Mouse (Mus musculus) kidney, embryonic 14.5 days (tissue): Measurements from ENCODE around the gene Pafah1b2. TPM values are rescaled to one million over a fixed set of nuclear protein-coding genes. Genes with fewer than 3 reads are reported as not detected.

Experiments
- ATAC-seq: fragments of 200-750 bp; cut with Nextera tagmentation; 2 replicates; pipeline ENCODE4 v1.8.0; 2017; ENCODE audit warnings: moderate number of reproducible peaks, mild to moderate bottlenecking, moderate TSS enrichment, moderate library complexity; ENCODE audit not compliant: low FRiP score, low TSS enrichment
- H3K27ac ChIP-seq: fragments of 300-500 bp; sonication (generic); 2 replicates; pipeline ENCODE4 v1.5.1; 2014; ENCODE audit warnings: low read depth, mild to moderate bottlenecking, low read length, moderate library complexity, mixed read lengths
- H3K27me3 ChIP-seq: fragments of 300-500 bp; sonication (generic); 2 replicates; pipeline ENCODE4 v1.6.1; 2014; ENCODE audit warnings: mild to moderate bottlenecking, low read length; ENCODE audit not compliant: control insufficient read depth, insufficient read depth
- H3K36me3 ChIP-seq: fragments of 300-500 bp; sonication (generic); 2 replicates; pipeline ENCODE4 v1.6.1; 2014; ENCODE audit warnings: low read length, mixed read lengths; ENCODE audit not compliant: control insufficient read depth, insufficient read depth
- H3K4me1 ChIP-seq: fragments of 300-500 bp; sonication (generic); 2 replicates; pipeline ENCODE4 v1.6.1; 2014; ENCODE audit warnings: low read length, mixed read lengths; ENCODE audit not compliant: control insufficient read depth, insufficient read depth
- H3K4me2 ChIP-seq: fragments of 300-500 bp; sonication (generic); replicated peaks from 2 replicates; pipeline ENCODE4 v1.6.1; 2014; ENCODE audit warnings: low read depth, mild to moderate bottlenecking, low read length
- H3K4me3 ChIP-seq: fragments of 300-500 bp; sonication (generic); 2 replicates; pipeline ENCODE4 v1.5.1; 2014; ENCODE audit warnings: mild to moderate bottlenecking, low read length
- H3K9ac ChIP-seq: fragments of 300-500 bp; sonication (generic); 2 replicates; pipeline ENCODE4 v1.6.1; 2014; ENCODE audit warnings: low read depth, mild to moderate bottlenecking, low read length, moderate library complexity
- H3K9me3 ChIP-seq: fragments of 300-500 bp; sonication (generic); 2 replicates; pipeline ENCODE4 v1.6.1; 2016; ENCODE audit warnings: low read length; ENCODE audit not compliant: control insufficient read depth
- WGBS: fragments of 180-500 bp; shearing (Covaris S2); extraction: QIAGEN DNeasy Blood & Tissue Kit; methylation state at CpG from one replicate; pipeline ENCODE4 v1.1.7; 2014; 5-methylcytosine and 5-hydroxymethylcytosine counted together
- polyA plus RNA-seq: library from polyadenylated mRNA; unstranded; fragments of >200 nt; fragmentation: Nextera tagmentation; extraction: Ambion mirVana; gene quantifications from 2 replicates; pipeline ENCODE4 v1.2.1, GENCODE M21; 2014

The Pafah1b2 gene
- polyA plus RNA-seq, 1 experiment from 2014 or later = 177 TPM

GRCm38 (mm10) chr9:46030968-46031367, 18.5 kb upstream of the Pafah1b2 start:
- H3K27me3 ChIP-seq = no peaks in the 10 kb centered on the region
- WGBS = 53% methylated on average over 6 of the region's 6 CpGs
- ATAC-seq = no peak
- no peaks in the 10 kb centered on the region for H3K36me3 ChIP-seq
- peaks cover 18% of the 10 kb centered on the region for H3K4me1 ChIP-seq
- H3K4me2 ChIP-seq = no peak overlapping the region
- no peak overlapping the region for H3K9ac ChIP-seq
- no peak overlapping the region for H3K4me3 ChIP-seq
- no peaks in the 10 kb centered on the region for H3K9me3 ChIP-seq
- no peak overlapping the region for H3K27ac ChIP-seq

- WGBS = 84% methylated on average over 5 of the region's 5 CpGs
- Histone ChIP-seq H3K36me3 (no peaks in the 10 kb centered on the region), H3K4me1 (peaks cover 18% of the 10 kb centered on the region)
Observed at GRCm38 (mm10) chr9:46030184-46030583, 17.7 kb upstream of the Pafah1b2 start.

GRCm38 (mm10) chr9:46029534-46029933, 17.0 kb upstream of the Pafah1b2 start:
- ATAC-seq = no peak
- no peak overlapping the region for H3K4me2 ChIP-seq
- no peaks in the 10 kb centered on the region for H3K27me3 ChIP-seq
- H3K27ac ChIP-seq = no peak overlapping the region
- WGBS = 69% methylated on average over 6 of the region's 6 CpGs
- no peak overlapping the region for H3K9ac ChIP-seq
- no peaks in the 10 kb centered on the region for H3K9me3 ChIP-seq
- H3K4me3 ChIP-seq = no peak overlapping the region
- H3K36me3 ChIP-seq = no peaks in the 10 kb centered on the region
- H3K4me1 ChIP-seq = peaks cover 18% of the 10 kb centered on the region

More at GRCm38 (mm10) chr9:46030184-46030583, 17.7 kb upstream of the Pafah1b2 start:
- Histone ChIP-seq H3K4me2 (no peak overlapping the region), H3K27me3 (no peaks in the 10 kb centered on the region), H3K9ac (no peak overlapping the region), H3K9me3 (no peaks in the 10 kb centered on the region), H3K27ac (no peak overlapping the region), H3K4me3 (no peak overlapping the region)
- ATAC-seq = no peak

- no peaks in the 10 kb centered on the region for H3K9me3 ChIP-seq
- H3K27ac ChIP-seq = no peak overlapping the region
- ATAC-seq = no peak
- no peaks in the 10 kb centered on the region for H3K36me3 ChIP-seq
- H3K4me1 ChIP-seq = peaks cover 16% of the 10 kb centered on the region
- no peak overlapping the region for H3K9ac ChIP-seq
- 41% methylated on average over 8 of the region's 8 CpGs for WGBS
- H3K27me3 ChIP-seq = no peaks in the 10 kb centered on the region
- no peak overlapping the region for H3K4me3 ChIP-seq
- no peak overlapping the region for H3K4me2 ChIP-seq
Observed at GRCm38 (mm10) chr9:46027994-46028393, 15.5 kb upstream of the Pafah1b2 start.

DNA sequence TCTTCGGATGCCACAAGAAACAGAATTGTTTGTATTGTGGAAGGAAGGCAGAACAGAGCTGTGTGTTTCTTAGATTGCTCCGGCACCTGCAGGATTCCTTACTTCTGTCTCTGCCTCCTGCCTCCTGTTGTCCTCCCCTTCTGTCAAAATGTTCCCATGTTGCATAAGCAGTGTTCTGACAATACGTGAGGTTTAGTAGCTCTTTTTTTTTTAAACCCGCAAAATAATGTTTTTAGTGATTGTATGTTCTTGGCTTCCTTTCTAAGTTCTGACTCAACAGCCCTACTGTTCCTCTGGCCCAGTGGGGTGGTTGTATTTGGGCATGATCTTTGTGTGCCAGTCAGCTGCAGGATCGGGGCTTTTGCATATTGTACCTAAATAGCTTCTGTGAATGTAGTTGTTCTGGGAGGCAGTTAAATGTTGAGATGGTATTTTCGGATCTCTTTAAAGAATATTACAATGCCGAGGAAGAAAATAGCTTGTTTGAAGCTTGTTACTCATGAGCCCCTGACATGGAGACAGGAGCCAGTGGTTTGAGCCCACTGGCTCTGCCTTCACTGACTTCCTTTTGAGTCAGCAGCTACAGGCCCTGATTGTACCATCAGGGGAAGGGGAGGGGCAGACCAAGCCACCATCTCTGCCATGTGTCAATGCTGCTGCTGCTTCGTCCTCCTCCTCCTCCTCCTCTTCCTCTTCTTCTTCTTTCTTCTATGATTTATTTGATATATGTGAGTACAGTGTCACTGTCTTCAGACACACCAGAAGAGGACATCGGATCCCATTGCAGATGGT, 13.8 kb upstream of the Pafah1b2 start:
- WGBS = 88% methylated on average over 9 of the region's 9 CpGs
- no peak for ATAC-seq
- H3K4me1 ChIP-seq = peaks cover 6% of the 10 kb centered on the region
- no peak overlapping the region for H3K4me2 ChIP-seq
- H3K27me3 ChIP-seq = no peaks in the 10 kb centered on the region
- no peak overlapping the region for H3K9ac ChIP-seq
- H3K27ac ChIP-seq = no peak overlapping the region
- H3K4me3 ChIP-seq = no peak overlapping the region
- no peaks in the 10 kb centered on the region for H3K9me3 ChIP-seq
- H3K36me3 ChIP-seq = no peaks in the 10 kb centered on the region

DNA sequence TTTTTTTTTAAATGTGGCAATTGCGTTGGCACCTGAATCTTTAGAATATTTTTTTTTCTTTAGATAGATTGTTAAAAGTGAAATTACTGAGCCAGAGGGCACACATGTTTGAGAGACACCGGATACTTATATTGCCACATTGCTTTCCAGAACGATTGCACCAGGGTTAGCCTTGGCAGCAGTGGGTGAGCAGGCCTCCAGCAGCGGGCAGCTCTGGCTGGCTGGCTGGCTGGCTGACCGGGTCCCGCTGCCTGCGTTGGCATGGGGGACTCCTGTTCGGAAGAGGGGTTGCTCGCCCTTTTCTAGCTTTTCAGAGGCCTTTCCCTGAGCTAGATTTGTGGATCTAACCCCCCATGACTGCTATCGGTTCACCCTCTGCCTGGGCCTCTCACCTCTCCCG, 11.1 kb upstream of the Pafah1b2 start:
- no peaks in the 10 kb centered on the region for H3K36me3 ChIP-seq
- H3K27me3 ChIP-seq = no peaks in the 10 kb centered on the region
- 0 out of 2 replicates have a peak, but pooled peaks cover 4% of the 10 kb centered on the region for H3K4me1 ChIP-seq
- WGBS = 91% methylated on average over 11 of the region's 11 CpGs
- H3K4me2 ChIP-seq = no peak overlapping the region
- no peak overlapping the region for H3K27ac ChIP-seq
- H3K9ac ChIP-seq = no peak overlapping the region
- no peaks in the 10 kb centered on the region for H3K9me3 ChIP-seq
- no peak for ATAC-seq
- H3K4me3 ChIP-seq = no peak overlapping the region

DNA sequence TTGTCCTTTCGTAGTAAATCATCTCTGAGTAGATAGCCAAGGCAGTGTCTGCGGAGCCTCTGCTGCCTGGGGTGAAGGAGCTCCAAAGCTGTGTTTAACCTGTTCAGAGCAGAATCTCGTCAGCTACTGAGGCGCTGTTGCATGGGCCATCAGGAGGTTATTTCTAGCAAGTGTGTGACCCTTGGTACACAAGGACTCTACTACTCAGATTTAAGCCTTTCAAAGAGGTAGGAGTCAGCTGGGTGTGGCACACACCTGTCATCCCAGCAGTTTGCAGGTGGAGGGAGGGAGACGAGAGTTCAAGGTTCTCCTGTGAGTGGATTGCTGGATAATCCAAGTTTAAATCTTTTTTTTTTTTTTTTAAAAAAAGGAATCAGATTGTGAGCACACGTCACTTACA, 7.5 kb upstream of the Pafah1b2 start:
- Histone ChIP-seq H3K9me3 (no peaks in the 10 kb centered on the region), H3K4me2 (no peak overlapping the region), H3K4me3 (no peak overlapping the region), H3K27ac (no peak overlapping the region), H3K27me3 (no peaks in the 10 kb centered on the region), H3K9ac (no peak overlapping the region), H3K4me1 (peaks cover 15% of the 10 kb centered on the region), H3K36me3 (no peaks in the 10 kb centered on the region)
- WGBS = 79% methylated on average over 6 of the region's 6 CpGs
- ATAC-seq = no peak

DNA sequence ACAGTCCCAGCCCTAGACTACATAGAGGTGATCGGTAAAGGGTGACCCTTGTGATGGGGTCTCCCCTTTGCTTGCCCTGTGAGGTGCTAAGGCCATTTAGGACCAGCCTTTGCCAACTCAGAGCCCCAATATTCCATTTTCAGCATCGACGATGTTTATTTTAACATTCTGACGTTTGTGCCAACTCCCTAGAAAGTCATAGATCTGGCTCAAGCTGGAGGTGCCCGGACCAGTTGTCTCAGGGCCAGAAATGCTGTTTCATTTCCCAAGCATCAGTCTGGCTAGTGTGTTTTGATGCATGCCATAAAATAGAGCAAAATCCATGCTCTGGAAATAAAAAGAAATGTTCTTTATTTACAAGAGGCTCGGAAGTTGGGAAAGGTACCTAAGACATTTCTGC, 5.8 kb upstream of the Pafah1b2 start:
- H3K9me3 ChIP-seq = no peaks in the 10 kb centered on the region
- no peak for ATAC-seq
- 87% methylated on average over 6 of the region's 6 CpGs for WGBS

GRCm38 (mm10) chr9:46016417-46016816, 3.9 kb upstream of the Pafah1b2 start:
- no peak overlapping the region for H3K9ac ChIP-seq
- WGBS = 78% methylated on average over 4 of the region's 4 CpGs
- no peak for ATAC-seq
- H3K4me2 ChIP-seq = no peak overlapping the region
- H3K9me3 ChIP-seq = no peaks in the 10 kb centered on the region
- H3K27ac ChIP-seq = no peak overlapping the region
- H3K27me3 ChIP-seq = no peaks in the 10 kb centered on the region
- H3K36me3 ChIP-seq = no peaks in the 10 kb centered on the region
- no peak overlapping the region for H3K4me3 ChIP-seq
- peaks cover 30% of the 10 kb centered on the region for H3K4me1 ChIP-seq

More for the DNA sequence above, 5.8 kb upstream of the Pafah1b2 start:
- no peaks in the 10 kb centered on the region for H3K36me3 ChIP-seq
- H3K27me3 ChIP-seq = no peaks in the 10 kb centered on the region
- H3K9ac ChIP-seq = no peak overlapping the region
- H3K4me2 ChIP-seq = no peak overlapping the region
- peaks cover 26% of the 10 kb centered on the region for H3K4me1 ChIP-seq
- no peak overlapping the region for H3K4me3 ChIP-seq
- no peak overlapping the region for H3K27ac ChIP-seq
